Mouse (Mus musculus) testis, adult 2 months (tissue): ENCODE data around the gene Phldb3.

Experiments used
- CTCF ChIP-seq: fragments of 200-500 bp; IDR thresholded peaks from 2 replicates; pipeline ENCODE4 v1.5.1; 2012; ENCODE audit warnings: low read depth, mild to moderate bottlenecking, inconsistent platforms, low read length, moderate library complexity; ENCODE audit not compliant: control insufficient read depth, insufficient read depth, insufficient replicate concordance
- POLR2A ChIP-seq: fragments of 200-500 bp; IDR thresholded peaks from 2 replicates; pipeline ENCODE4 v1.6.1; 2012; ENCODE audit warnings: low read depth, mild to moderate bottlenecking, inconsistent platforms, low read length, moderate library complexity; ENCODE audit not compliant: control insufficient read depth

DNA sequence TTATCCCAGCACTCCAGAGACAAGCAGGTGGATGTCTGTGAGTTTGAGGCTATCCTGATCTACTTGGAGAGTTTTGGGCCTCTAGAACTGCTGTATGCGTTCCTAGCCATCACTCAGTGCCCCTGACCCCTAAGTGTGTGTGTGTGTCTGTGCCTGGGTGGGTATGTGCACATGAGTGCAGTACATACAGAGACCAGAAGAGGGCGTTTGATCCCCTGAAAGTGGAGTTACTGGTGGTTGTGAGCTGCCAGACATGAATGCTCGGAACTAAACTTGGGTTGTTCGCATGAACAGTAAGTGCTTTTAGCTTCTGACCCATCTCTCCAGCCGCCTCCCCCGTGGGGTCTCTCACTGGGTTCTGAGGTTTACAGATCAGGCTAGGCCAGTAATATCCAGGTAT lies 12.4 kb downstream of the Phldb3 start:
- TF ChIP-seq CTCF (peak; percentile 31; the same call in 1 of the 2 replicates), POLR2A (no peak)
